Mouse (Mus musculus) CH12.LX (cell line): ENCODE results near the gene Gm20388. TPM values are rescaled to one million over a fixed set of nuclear protein-coding genes. Genes with fewer than 3 reads are reported as not detected.
A peak's percentile ranks its signal among the peaks of the same experiment; 100 is the strongest.

Experiments
- DNase-seq: peaks from one replicate; pipeline ENCODE4 v3.0.0-alpha.2; 2013; ENCODE audit errors: extremely low read depth
- H3K27ac ChIP-seq: 2 replicates; pipeline ENCODE4 v1.5.1; 2012; ENCODE audit warnings: low read depth, mild to moderate bottlenecking, control low read depth, moderate library complexity; ENCODE audit not compliant: insufficient read depth
- H3K27me3 ChIP-seq: replicated peaks from 2 replicates; pipeline ENCODE3; 2012; ENCODE audit warnings: inconsistent platforms
- H3K36me3 ChIP-seq, 2 experiments: replicated peaks in 1 of 2; 2 replicates each; pipeline versions ENCODE3 to v1.6.1; 2012; ENCODE audit warnings: inconsistent platforms in 1 of 2, low read length in 1 of 2, mild to moderate bottlenecking in 1 of 2, mixed read lengths in 1 of 2, moderate library complexity in 1 of 2; ENCODE audit not compliant: control insufficient read depth in 1 of 2, insufficient read depth in 1 of 2
- H3K4me1 ChIP-seq, 2 experiments: 2 replicates each; pipeline ENCODE4 v1.6.1; 2012; ENCODE audit warnings: inconsistent platforms in 1 of 2, moderate library complexity in 1 of 2; ENCODE audit not compliant: insufficient read depth in 2 of 2, control insufficient read depth in 1 of 2
- H3K4me2 ChIP-seq: 2 replicates; pipeline ENCODE4 v1.6.1; 2012; ENCODE audit warnings: low read depth, mild to moderate bottlenecking, control low read depth; ENCODE audit not compliant: poor library complexity, insufficient read depth, severe bottlenecking
- H3K4me3 ChIP-seq, 3 experiments: fragments of 150-350 bp in 1 of 3; sonication (generic) in 1 of 3; replicated peaks in 1 of 3; 2 replicates each; pipeline versions ENCODE3 to v1.5.1; 2011 to 2012; ENCODE audit warnings: low read depth in 2 of 3, low read length in 2 of 3, mild to moderate bottlenecking in 2 of 3, moderate library complexity in 2 of 3, control low read depth in 1 of 3, improper control_type of control experiment in 1 of 3, inconsistent platforms in 1 of 3, mixed read lengths in 1 of 3; ENCODE audit not compliant: poor library complexity in 1 of 3
- H3K79me2 ChIP-seq: replicated peaks from 2 replicates; pipeline ENCODE4 v1.6.1; 2012; ENCODE audit warnings: mild to moderate bottlenecking, moderate library complexity; ENCODE audit not compliant: control insufficient read depth, poor library complexity, insufficient read depth, severe bottlenecking; ENCODE audit errors: extremely low read depth
- H3K9ac ChIP-seq: 2 replicates; pipeline ENCODE4 v1.6.1; 2012; ENCODE audit warnings: low read depth, mild to moderate bottlenecking, control low read depth, moderate library complexity; ENCODE audit not compliant: insufficient read depth
- H3K9me3 ChIP-seq: replicated peaks from 2 replicates; pipeline ENCODE3; 2012; ENCODE audit warnings: low read length, inconsistent platforms, mixed read lengths
- BHLHE40 ChIP-seq: IDR thresholded peaks from 2 replicates; pipeline ENCODE4 v1.6.1; 2011; ENCODE audit warnings: mild to moderate bottlenecking, low read depth, low read length, improper control_type of control experiment
- CHD1 ChIP-seq: IDR thresholded peaks from 2 replicates; pipeline ENCODE4 v1.6.1; 2012; ENCODE audit warnings: low read depth, low read length, improper control_type of control experiment, inconsistent platforms
- CHD2 ChIP-seq: IDR thresholded peaks from 2 replicates; pipeline ENCODE4 v1.6.1; 2011; ENCODE audit warnings: low read length, improper control_type of control experiment
- E2F4 ChIP-seq: IDR thresholded peaks from 2 replicates; pipeline ENCODE4 v1.6.1; 2011; ENCODE audit warnings: low read depth, low read length, improper control_type of control experiment; ENCODE audit not compliant: insufficient replicate concordance
- ELF1 ChIP-seq: IDR thresholded peaks from 2 replicates; pipeline ENCODE4 v1.6.1; 2014; ENCODE audit warnings: low read depth, mild to moderate bottlenecking, inconsistent platforms, low read length, improper control_type of control experiment
- EP300 ChIP-seq: IDR thresholded peaks from 2 replicates; pipeline ENCODE4 v1.6.1; 2011; ENCODE audit warnings: low read length, improper control_type of control experiment
- IRF4 ChIP-seq: IDR thresholded peaks from 2 replicates; pipeline ENCODE4 v1.6.1; 2014; ENCODE audit warnings: low read depth, mild to moderate bottlenecking, inconsistent platforms, low read length, improper control_type of control experiment
- JUND ChIP-seq: conservative IDR thresholded peaks from 2 replicates; pipeline ENCODE4 v1.6.1; 2011; ENCODE audit warnings: low read depth, low read length, improper control_type of control experiment
- KAT2A ChIP-seq: IDR thresholded peaks from 2 replicates; pipeline ENCODE4 v1.6.1; 2012; ENCODE audit warnings: low read length, improper control_type of control experiment, inconsistent platforms; ENCODE audit not compliant: insufficient replicate concordance
- MAFK ChIP-seq: IDR thresholded peaks from 2 replicates; pipeline ENCODE4 v1.6.1; 2011; ENCODE audit warnings: low read length, improper control_type of control experiment; ENCODE audit not compliant: insufficient replicate concordance
- MAX ChIP-seq: IDR thresholded peaks from 2 replicates; pipeline ENCODE4 v1.6.1; 2011; ENCODE audit warnings: low read length, improper control_type of control experiment
- MAZ ChIP-seq: IDR thresholded peaks from 2 replicates; pipeline ENCODE4 v1.6.1; 2012; ENCODE audit warnings: low read depth, mild to moderate bottlenecking, inconsistent platforms, low read length, improper control_type of control experiment, moderate library complexity
- MXI1 ChIP-seq: IDR thresholded peaks from 2 replicates; pipeline ENCODE4 v1.6.1; 2011; ENCODE audit warnings: mild to moderate bottlenecking, low read depth, low read length, improper control_type of control experiment
- MYC ChIP-seq: IDR thresholded peaks from 2 replicates; pipeline ENCODE4 v1.6.1; 2011; ENCODE audit warnings: low read depth, mild to moderate bottlenecking, improper control_type of control experiment, low read length
- NELFE ChIP-seq: IDR thresholded peaks from 2 replicates; pipeline ENCODE4 v1.6.1; 2011; ENCODE audit warnings: low read depth, low read length, improper control_type of control experiment
- PAX5 ChIP-seq: IDR thresholded peaks from 2 replicates; pipeline ENCODE4 v1.6.1; 2012; ENCODE audit warnings: low read length, inconsistent platforms, mixed read lengths
- RAD21 ChIP-seq: IDR thresholded peaks from 2 replicates; pipeline ENCODE4 v1.6.1; 2011; ENCODE audit warnings: low read depth, mild to moderate bottlenecking, low read length, improper control_type of control experiment, moderate library complexity
- TCF12 ChIP-seq: IDR thresholded peaks from 2 replicates; pipeline ENCODE4 v1.6.1; 2014; ENCODE audit warnings: low read depth, mild to moderate bottlenecking, inconsistent platforms, low read length, improper control_type of control experiment
- UBTF ChIP-seq: IDR thresholded peaks from 2 replicates; pipeline ENCODE4 v1.6.1; 2012; ENCODE audit warnings: low read depth, mild to moderate bottlenecking, inconsistent platforms, low read length, improper control_type of control experiment, moderate library complexity
- USF1 ChIP-seq: IDR thresholded peaks from 2 replicates; pipeline ENCODE4 v1.6.1; 2014; ENCODE audit warnings: low read depth, mild to moderate bottlenecking, inconsistent platforms, low read length, improper control_type of control experiment
- ZC3H11A ChIP-seq: IDR thresholded peaks from 2 replicates; pipeline ENCODE4 v1.6.1; 2012; ENCODE audit warnings: low read depth, mild to moderate bottlenecking, inconsistent platforms, low read length, improper control_type of control experiment
- ZKSCAN1 ChIP-seq: IDR thresholded peaks from 2 replicates; pipeline ENCODE4 v1.6.1; 2012; ENCODE audit warnings: low read depth, inconsistent platforms, low read length, improper control_type of control experiment, borderline replicate concordance
- ZMIZ1 ChIP-seq: IDR thresholded peaks from 2 replicates; pipeline ENCODE4 v1.6.1; 2012; ENCODE audit warnings: low read depth, mild to moderate bottlenecking, inconsistent platforms, low read length, improper control_type of control experiment
- ZNF384 ChIP-seq: IDR thresholded peaks from 2 replicates; pipeline ENCODE4 v1.6.1; 2012; ENCODE audit warnings: low read depth, low read length, improper control_type of control experiment, inconsistent platforms
- dilution Hi-C: fragments of 300-500 bp; cut with MboI; formaldehyde crosslinking; loops from 2 replicates; pipeline ENCODE4 v1.14.3; 2020; ENCODE audit warnings: low sequenced_read_pairs; ENCODE audit not compliant: extremely low pct_unique_long_range_greater_than_20kb, extremely low pct_ligation_motif_present
- in situ Hi-C: fragments of 300-500 bp; cut with MboI; formaldehyde crosslinking; loops from 3 replicates; pipeline ENCODE4 v1.14.3; 2019; ENCODE audit warnings: low sequenced_read_pairs, low pct_ligation_motif_present, low pct_unique_long_range_greater_than_20kb, mixed read lengths
- polyA plus RNA-seq: library from polyadenylated mRNA; unstranded; fragments of >175 nt; gene quantifications from 2 replicates; pipeline ENCODE4 v1.2.1, GENCODE M21; 2012; ENCODE audit warnings: low read depth; ENCODE audit not compliant: insufficient read length
- total RNA-seq, 2 experiments: library from RNA; depleted of rRNA; stranded (reverse); fragments of 300-350 nt in 1 of 2; fragments of >200 nt in 1 of 2; gene quantifications; 2 replicates each; pipeline ENCODE4 v1.2.3; 2012 to 2014

Gene Gm20388
- total and polyA plus RNA-seq, 3 experiments, result 14.8 to 26.3 (median 22.2) TPM

DNA sequence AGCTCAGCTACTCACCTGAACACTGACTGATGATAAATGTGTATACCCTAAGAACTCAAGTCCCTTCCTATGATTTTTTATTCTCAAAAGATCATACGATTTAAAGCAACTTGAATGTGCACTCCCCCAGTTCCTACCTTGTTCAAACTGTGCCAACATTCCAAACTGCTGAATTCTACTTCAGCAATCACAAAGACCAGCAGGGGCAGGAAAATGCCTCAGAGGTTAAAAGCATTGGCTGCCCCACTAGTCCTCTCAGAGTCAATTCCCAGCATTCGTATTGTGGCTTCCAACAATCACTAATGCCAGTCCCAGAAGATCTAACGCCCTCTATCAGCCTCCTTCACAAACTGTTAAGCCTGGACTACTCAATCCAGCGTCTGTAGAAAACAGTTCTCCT lies 3087.3 kb downstream of the Gm20388 start:
- H3K36me3 ChIP-seq, result peaks cover 0 to 30% of the 10 kb centered on the region in 2 experiments
- H3K79me2 ChIP-seq, result peaks cover 94% of the 10 kb centered on the region
- no peaks in the 10 kb centered on the region for H3K9me3 ChIP-seq
- H3K4me3 ChIP-seq, result no peak overlapping the region
- H3K4me2 ChIP-seq, result no peak overlapping the region
- no peak overlapping the region for H3K27ac ChIP-seq
- no peak for DNase-seq
- H3K27me3 ChIP-seq, result no peaks in the 10 kb centered on the region
- H3K4me1 ChIP-seq, result peaks cover 2 to 46% of the 10 kb centered on the region in 2 experiments; a peak in 3 of 4 replicates
- dilution Hi-C loops, result no loop called here
- no peak overlapping the region for H3K9ac ChIP-seq
- TF ChIP-seq ZC3H11A (no peak), USF1 (no peak), E2F4 (no peak), NELFE (no peak), IRF4 (no peak), MXI1 (no peak), BHLHE40 (no peak), ZKSCAN1 (no peak), MAX (no peak), ZMIZ1 (no peak), MYC (no peak), RAD21 (no peak), ELF1 (no peak), PAX5 (no peak), KAT2A (no peak), CHD1 (no peak), EP300 (no peak), MAZ (no peak), UBTF (no peak)
- TF ChIP-seq, all 38 proteins: peak for 0
- in situ Hi-C loops, result no loop called here

DNA sequence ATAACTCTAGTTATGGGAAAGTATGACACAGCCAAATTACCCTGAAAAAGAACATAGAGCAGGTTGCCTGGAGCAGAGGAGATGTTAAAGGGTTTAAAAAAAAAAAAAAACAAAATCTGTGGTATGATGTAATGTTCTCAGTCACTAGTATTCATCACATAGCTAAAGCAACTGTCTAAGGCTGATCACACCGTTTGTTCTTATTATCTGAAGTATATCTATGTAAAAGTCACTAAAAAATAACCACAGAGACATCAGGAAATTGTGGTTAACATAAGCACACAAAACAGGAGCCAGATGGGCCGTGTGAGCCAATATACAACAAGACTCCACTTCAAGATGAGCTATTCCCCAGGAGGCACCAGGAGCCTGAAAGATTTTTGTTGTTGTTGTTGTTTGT lies 3089.7 kb downstream of the Gm20388 start:
- H3K4me2 ChIP-seq, result no peak overlapping the region
- H3K27me3 ChIP-seq, result no peaks in the 10 kb centered on the region
- H3K36me3 ChIP-seq, result peaks cover 0 to 27% of the 10 kb centered on the region in 2 experiments
- peaks cover 94% of the 10 kb centered on the region for H3K79me2 ChIP-seq
- DNase-seq, result no peak
- no peaks in the 10 kb centered on the region for H3K9me3 ChIP-seq
- dilution Hi-C loops, result no loop called here
- TF ChIP-seq TCF12, result no peak
- no peak for TF ChIP-seq EP300
- peak; percentile 62 for TF ChIP-seq ZNF384
- no peak for TF ChIP-seq MAFK
- TF ChIP-seq JUND, result no peak
- no peak for TF ChIP-seq CHD2
- no peak for TF ChIP-seq MAX
- TF ChIP-seq, all 38 proteins: peak for 1
- H3K4me3 ChIP-seq, result no peak overlapping the region
- H3K9ac ChIP-seq, result no peak overlapping the region
- no peak overlapping the region for H3K27ac ChIP-seq
- peaks cover 2 to 49% of the 10 kb centered on the region in 2 experiments; a peak in 3 of 4 replicates for H3K4me1 ChIP-seq
- in situ Hi-C loops, result no loop called here
